Mouse (Mus musculus): Measurements from ENCODE around the gene 1700092M07Rik.

GRCm38 (mm10) chr19:8758899-8759298 lies 18.4 kb downstream of the 1700092M07Rik start:
- no peak for TF ChIP-seq HCFC1 (IDR thresholded peaks at IDR 0.05; ENCODE audit: borderline replicate concordance, insufficient read depth, low read length)
- TF ChIP-seq ZC3H11A (IDR thresholded peaks at IDR 0.05; ENCODE audit: borderline replicate concordance, low read depth, low read length) = no peak
- no peak for TF ChIP-seq CHD2 (IDR thresholded peaks at IDR 0.05; ENCODE audit: low read depth, low read length)
- no peak for TF ChIP-seq ZNF384 (IDR thresholded peaks at IDR 0.05; ENCODE audit: low read depth, low read length)
